Mouse (Mus musculus) mouse embryonic stem cell (cell line): ENCODE results near the gene Cstad.

Experiments
- in situ Hi-C, 2 experiments: fragments of 300-500 bp; cut with MboI; formaldehyde crosslinking; loops; 1 replicate in 1 of 2; 3 replicates in 1 of 2; pipeline ENCODE4 v1.14.3; 2019 to 2020; ENCODE audit warnings: low sequenced_read_pairs in 2 of 2, low pct_unique_long_range_greater_than_20kb in 1 of 2, mixed read lengths in 1 of 2; ENCODE audit not compliant: unreplicated experiment in 1 of 2

Cstad gene

DNA sequence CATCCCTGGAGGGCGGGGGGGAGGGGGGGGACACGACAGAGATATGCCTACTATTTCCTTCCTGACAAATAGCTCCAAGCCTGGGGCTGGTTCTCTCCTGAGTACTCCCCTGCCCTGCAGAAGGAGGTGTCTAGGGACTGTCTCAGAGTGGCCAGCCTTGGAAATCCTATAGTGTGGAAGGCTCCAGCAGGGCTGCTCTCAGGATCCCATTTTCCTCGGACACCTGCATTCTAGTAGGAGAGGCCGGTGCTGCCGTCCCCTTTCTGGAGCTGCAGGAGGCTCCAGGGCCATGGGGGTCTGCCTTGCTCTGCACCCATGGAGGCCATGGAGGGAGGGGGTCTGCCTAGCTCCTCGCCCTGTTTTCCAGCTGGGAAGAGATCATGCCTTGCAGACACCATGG is 2.4 kb upstream of the Cstad start:
- in situ Hi-C loops = no loop called here

GRCm38 (mm10) chr2:30592951-30593350 is 1.9 kb upstream of the Cstad start:
- in situ Hi-C loops = no loop called here

GRCm38 (mm10) chr2:30593636-30594310 is 1.1 kb upstream of the Cstad start:
- in situ Hi-C loops = no loop called here

DNA sequence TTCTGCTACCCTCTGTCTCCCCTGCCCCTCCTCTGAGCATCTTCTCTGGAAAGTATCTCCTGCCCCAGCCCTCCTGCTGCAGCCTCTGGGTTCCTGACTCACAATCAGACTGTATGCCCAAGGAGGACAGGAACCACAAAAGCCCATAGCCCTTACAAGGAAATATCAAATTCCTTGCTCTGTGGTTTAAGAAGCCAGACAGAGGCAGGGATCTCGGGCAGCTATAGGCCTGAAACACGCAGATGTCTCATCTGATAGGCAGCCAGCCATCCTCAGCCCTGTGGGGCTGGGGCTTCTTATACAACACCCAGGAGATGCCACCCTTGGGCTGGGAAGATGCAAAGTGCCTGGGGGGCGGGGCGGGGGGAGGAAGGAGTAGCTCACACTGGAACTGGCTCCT is 956 bp downstream of the Cstad start:
- in situ Hi-C loops = no loop called here

GRCm38 (mm10) chr2:30599621-30600020 is 4.8 kb downstream of the Cstad start:
- in situ Hi-C loops = no loop called here

DNA sequence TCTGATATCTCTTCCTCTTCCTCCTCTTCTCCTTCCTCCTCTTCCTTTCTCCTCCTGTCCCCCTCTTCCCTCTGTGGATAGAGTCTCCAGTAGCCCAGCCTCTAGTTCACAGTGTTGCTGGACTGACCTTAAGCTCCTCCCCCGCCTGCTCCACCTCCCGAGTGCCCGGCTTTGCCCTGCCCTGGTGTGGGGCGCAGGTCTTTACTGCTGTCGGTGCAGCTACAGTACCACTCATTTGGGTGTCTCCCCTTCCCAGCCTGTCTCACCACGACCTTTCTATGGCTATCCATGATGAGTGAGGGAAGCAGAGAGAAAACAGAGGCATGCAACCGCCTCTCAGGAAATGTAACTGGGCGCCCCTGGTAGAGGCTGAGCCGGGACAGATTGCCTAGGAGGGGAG is 5.5 kb downstream of the Cstad start:
- in situ Hi-C loops = no loop called here

- in situ Hi-C loops = no loop called here
Measured at GRCm38 (mm10) chr2:30600965-30601841, 6.4 kb downstream of the Cstad start.

GRCm38 (mm10) chr2:30602451-30602850 is 7.6 kb downstream of the Cstad start:
- in situ Hi-C loops = no loop called here

- in situ Hi-C loops = no loop called here
Measured at GRCm38 (mm10) chr2:30603731-30604130, 8.9 kb downstream of the Cstad start.

GRCm38 (mm10) chr2:30604880-30605761 is 10.3 kb downstream of the Cstad start:
- in situ Hi-C loops = no loop called here

DNA sequence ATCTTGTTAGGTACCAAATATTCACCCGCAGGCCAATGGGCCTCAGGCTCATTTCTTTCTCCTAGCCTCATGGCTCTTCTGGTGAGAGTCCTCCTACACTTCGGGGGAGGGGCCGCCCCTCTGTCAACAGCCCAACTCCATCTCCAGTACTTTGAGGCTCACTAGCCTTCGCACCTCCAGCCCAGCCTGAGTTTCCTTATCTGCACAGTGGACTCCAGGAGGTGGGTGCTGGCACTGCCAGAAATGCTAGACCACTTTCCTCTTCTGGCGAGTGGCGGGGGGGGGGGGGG is 10.9 kb downstream of the Cstad start:
- in situ Hi-C loops = no loop called here

GRCm38 (mm10) chr2:30606621-30607052 is 11.8 kb downstream of the Cstad start:
- in situ Hi-C loops = no loop called here

- in situ Hi-C loops = no loop called here
Measured at GRCm38 (mm10) chr2:30607941-30608340, 13.1 kb downstream of the Cstad start.

GRCm38 (mm10) chr2:30608690-30609201 is 13.9 kb downstream of the Cstad start:
- in situ Hi-C loops = no loop called here

- in situ Hi-C loops = no loop called here
Measured at GRCm38 (mm10) chr2:30613574-30613973, 18.7 kb downstream of the Cstad start.

DNA sequence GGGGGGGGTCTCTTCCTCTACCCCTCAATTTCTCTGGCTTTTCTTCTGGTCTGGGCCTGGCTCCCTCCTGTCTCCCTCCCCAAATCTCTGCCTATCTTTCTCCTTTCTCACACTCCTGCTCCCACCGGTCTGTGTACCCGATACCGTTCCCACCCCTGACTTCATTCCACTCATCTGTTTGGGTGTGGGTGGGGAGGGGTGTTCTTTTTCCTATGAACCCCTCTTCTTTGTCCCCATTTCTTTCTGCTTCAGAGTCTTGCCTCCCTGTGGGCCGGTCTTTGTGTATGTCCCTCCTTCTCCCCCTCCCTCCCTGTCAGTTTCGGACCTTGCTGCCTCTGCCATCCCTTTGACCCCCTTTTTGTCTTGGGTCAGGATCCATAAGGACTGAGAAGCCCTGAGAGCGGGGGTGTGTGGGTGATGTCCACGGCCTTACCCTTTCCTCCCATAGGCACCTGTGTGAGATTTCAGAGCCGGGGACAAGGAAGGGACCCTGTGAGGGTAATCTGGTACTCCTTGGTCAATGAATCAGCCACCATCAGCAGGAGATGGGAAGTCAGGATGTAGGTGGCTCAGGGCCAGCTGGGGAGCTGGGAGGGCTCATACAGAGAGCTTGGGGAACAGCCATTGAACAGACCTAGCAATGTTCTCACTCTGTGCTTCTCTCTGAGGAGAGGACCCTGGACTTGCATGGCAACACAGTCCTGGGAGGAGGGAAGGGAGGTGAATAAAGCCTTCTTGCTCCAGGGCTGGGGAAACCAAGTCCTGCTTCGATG is 19.5 kb downstream of the Cstad start:
- in situ Hi-C loops = no loop called here

DNA sequence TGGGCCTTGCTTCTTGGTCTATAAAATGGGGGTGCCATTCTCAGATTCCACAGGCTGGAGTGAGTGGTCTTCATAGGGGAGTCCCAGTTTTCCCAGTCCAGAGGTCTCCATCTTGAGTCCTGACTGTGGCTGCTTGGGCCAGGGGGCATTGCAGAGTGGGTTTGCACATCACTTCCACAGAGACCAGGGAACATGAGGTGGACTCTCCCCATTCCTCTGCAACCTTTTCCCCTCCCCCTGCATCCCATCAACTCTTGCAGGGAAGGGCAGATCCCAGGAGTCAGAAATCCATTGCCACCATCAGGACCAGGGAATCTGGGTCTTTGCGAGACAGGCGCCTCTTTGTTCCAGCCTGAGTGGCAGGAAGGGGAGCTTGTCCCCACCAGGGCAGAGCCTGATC is 21.0 kb downstream of the Cstad start:
- in situ Hi-C loops = no loop called here

- in situ Hi-C loops = no loop called here
Measured at GRCm38 (mm10) chr2:30616464-30616863, 21.6 kb downstream of the Cstad start.
